Mouse (Mus musculus) neural tube, embryonic 12.5 days (tissue): ENCODE results near the gene Nid1. TPM values are rescaled to one million over a fixed set of nuclear protein-coding genes. Genes with fewer than 3 reads are reported as not detected.
"Not testable (repeated sequence)": the region's sequence is repeated elsewhere in the genome, so short reads cannot be mapped to it uniquely, and the experiment has no call there.

ENCODE experiments used
- ATAC-seq: fragments of 200-750 bp; cut with Nextera tagmentation; 2 replicates; pipeline ENCODE4 v1.8.0; 2017; ENCODE audit warnings: low read depth, mild to moderate bottlenecking, moderate TSS enrichment, moderate library complexity; ENCODE audit not compliant: low FRiP score
- H3K27ac ChIP-seq: fragments of 300-500 bp; sonication (generic); 2 replicates; pipeline ENCODE4 v1.5.1; 2016
- H3K27me3 ChIP-seq: fragments of 300-500 bp; sonication (generic); replicated peaks from 2 replicates; pipeline ENCODE4 v1.6.1; 2016; ENCODE audit warnings: mild to moderate bottlenecking
- H3K36me3 ChIP-seq: fragments of 300-500 bp; sonication (generic); 2 replicates; pipeline ENCODE4 v1.6.1; 2016; ENCODE audit warnings: mild to moderate bottlenecking
- H3K4me1 ChIP-seq: fragments of 300-500 bp; sonication (generic); 2 replicates; pipeline ENCODE4 v1.6.1; 2016
- H3K4me2 ChIP-seq: fragments of 300-500 bp; sonication (generic); replicated peaks from 2 replicates; pipeline ENCODE4 v1.6.1; 2016; ENCODE audit warnings: mild to moderate bottlenecking
- H3K4me3 ChIP-seq: fragments of 300-500 bp; sonication (generic); 2 replicates; pipeline ENCODE4 v1.5.1; 2016
- H3K9ac ChIP-seq: fragments of 300-500 bp; sonication (generic); 2 replicates; pipeline ENCODE4 v1.6.1; 2016; ENCODE audit warnings: mild to moderate bottlenecking
- H3K9me3 ChIP-seq: fragments of 300-500 bp; sonication (generic); 2 replicates; pipeline ENCODE4 v1.6.1; 2016; ENCODE audit warnings: mild to moderate bottlenecking
- WGBS: fragments of 180-500 bp; shearing (Covaris S2); methylation state at CpG from one replicate; pipeline ENCODE4 v1.1.7; 2016; 5-methylcytosine and 5-hydroxymethylcytosine counted together
- polyA plus RNA-seq: library from polyadenylated mRNA; unstranded; fragments of >200 nt; fragmentation: Nextera tagmentation; extraction: Ambion mirVana; gene quantifications from 2 replicates; pipeline ENCODE4 v1.2.1, GENCODE M21; 2016

The Nid1 gene
- polyA plus RNA-seq, 1 experiment from 2014 or later: 60.2 TPM

- ATAC-seq: not testable (repeated sequence)
- 93% methylated on average over 7 of the region's 12 CpGs for WGBS
These were observed 18.5 kb upstream of the Nid1 start for GRCm38 (mm10) chr13:13418859-13419258.

GRCm38 (mm10) chr13:13423301-13423700 is 14.1 kb upstream of the Nid1 start:
- not testable (repeated sequence) for ATAC-seq
- WGBS: 96% methylated on average over 2 of the region's 5 CpGs

More at GRCm38 (mm10) chr13:13418859-13419258, 18.5 kb upstream of the Nid1 start:
- H3K36me3 ChIP-seq, H3K4me2 ChIP-seq, H3K9ac ChIP-seq, H3K9me3 ChIP-seq, H3K27me3 ChIP-seq, H3K4me1 ChIP-seq, H3K4me3 ChIP-seq, H3K27ac ChIP-seq: not testable (repeated sequence)

GRCm38 (mm10) chr13:13436161-13436560 is 1.2 kb upstream of the Nid1 start:
- ATAC-seq, H3K9me3 ChIP-seq, H3K27me3 ChIP-seq, H3K4me2 ChIP-seq, H3K36me3 ChIP-seq, H3K4me1 ChIP-seq, H3K9ac ChIP-seq, H3K4me3 ChIP-seq, H3K27ac ChIP-seq: not testable (repeated sequence)
- 72% methylated on average over 6 of the region's 7 CpGs for WGBS

More at GRCm38 (mm10) chr13:13423301-13423700, 14.1 kb upstream of the Nid1 start:
- H3K27me3 ChIP-seq, H3K36me3 ChIP-seq, H3K27ac ChIP-seq, H3K4me3 ChIP-seq, H3K9ac ChIP-seq, H3K4me1 ChIP-seq, H3K4me2 ChIP-seq, H3K9me3 ChIP-seq: not testable (repeated sequence)

- WGBS: 5% methylated on average over 19 of the region's 28 CpGs
These were observed 982 bp downstream of the Nid1 start for GRCm38 (mm10) chr13:13438112-13438953.

GRCm38 (mm10) chr13:13445601-13446000 is 8.2 kb downstream of the Nid1 start:
- not testable (repeated sequence) for H3K36me3 ChIP-seq, ATAC-seq, H3K4me3 ChIP-seq, H3K27ac ChIP-seq, H3K4me2 ChIP-seq, H3K4me1 ChIP-seq, H3K9ac ChIP-seq, H3K9me3 ChIP-seq, H3K27me3 ChIP-seq
- 92% methylated on average over 5 of the region's 5 CpGs for WGBS

More at GRCm38 (mm10) chr13:13438112-13438953, 982 bp downstream of the Nid1 start:
- not testable (repeated sequence) for H3K9me3 ChIP-seq, H3K4me2 ChIP-seq, H3K36me3 ChIP-seq, H3K4me1 ChIP-seq, H3K4me3 ChIP-seq, H3K27ac ChIP-seq, H3K27me3 ChIP-seq, H3K9ac ChIP-seq
- peak; percentile 42 for ATAC-seq

- not testable (repeated sequence) for H3K27me3 ChIP-seq, ATAC-seq, H3K4me3 ChIP-seq, H3K4me2 ChIP-seq, H3K36me3 ChIP-seq, H3K4me1 ChIP-seq, H3K9me3 ChIP-seq, H3K9ac ChIP-seq, H3K27ac ChIP-seq
- WGBS: 63% methylated on average over 4 of the region's 4 CpGs
These were observed 9.5 kb downstream of the Nid1 start for GRCm38 (mm10) chr13:13446711-13447443.

GRCm38 (mm10) chr13:13449981-13450380 is 12.6 kb downstream of the Nid1 start:
- H3K36me3 ChIP-seq, H3K9ac ChIP-seq, H3K9me3 ChIP-seq, H3K4me2 ChIP-seq, H3K27me3 ChIP-seq, H3K4me3 ChIP-seq, H3K4me1 ChIP-seq, ATAC-seq, H3K27ac ChIP-seq: not testable (repeated sequence)
- WGBS: 74% methylated on average over 12 of the region's 12 CpGs

- H3K9me3 ChIP-seq, H3K4me1 ChIP-seq, H3K9ac ChIP-seq, H3K27ac ChIP-seq, H3K27me3 ChIP-seq, H3K4me3 ChIP-seq, ATAC-seq, H3K4me2 ChIP-seq, H3K36me3 ChIP-seq: not testable (repeated sequence)
- 27% methylated on average over 1 of the region's 1 CpGs for WGBS
These were observed 13.6 kb downstream of the Nid1 start for GRCm38 (mm10) chr13:13450931-13451330.

- not testable (repeated sequence) for ATAC-seq, H3K4me2 ChIP-seq, H3K27ac ChIP-seq, H3K27me3 ChIP-seq, H3K9ac ChIP-seq, H3K36me3 ChIP-seq, H3K4me1 ChIP-seq, H3K4me3 ChIP-seq, H3K9me3 ChIP-seq
- WGBS: 89% methylated on average over 6 of the region's 6 CpGs
These were observed 16.0 kb downstream of the Nid1 start for GRCm38 (mm10) chr13:13453332-13453731.

- H3K9me3 ChIP-seq, H3K4me3 ChIP-seq, H3K36me3 ChIP-seq, H3K4me2 ChIP-seq, H3K27me3 ChIP-seq, H3K9ac ChIP-seq, ATAC-seq, H3K4me1 ChIP-seq, H3K27ac ChIP-seq: not testable (repeated sequence)
- 89% methylated on average over 7 of the region's 7 CpGs for WGBS
These were observed 16.9 kb downstream of the Nid1 start for GRCm38 (mm10) chr13:13454249-13454648.

- H3K9me3 ChIP-seq, H3K4me2 ChIP-seq, ATAC-seq, H3K4me1 ChIP-seq, H3K4me3 ChIP-seq, H3K27me3 ChIP-seq, H3K36me3 ChIP-seq, H3K27ac ChIP-seq, H3K9ac ChIP-seq: not testable (repeated sequence)
- 50% methylated on average over 9 of the region's 9 CpGs for WGBS
These were observed 18.5 kb downstream of the Nid1 start for GRCm38 (mm10) chr13:13455632-13456492.

- Histone ChIP-seq H3K4me1 (no peaks in the 10 kb centered on the region), H3K27me3 (no peaks in the 10 kb centered on the region), H3K27ac (no peak overlapping the region), H3K4me3 (no peak overlapping the region), H3K36me3 (no peaks in the 10 kb centered on the region), H3K4me2 (no peak overlapping the region), H3K9ac (no peak overlapping the region), H3K9me3 (no peaks in the 10 kb centered on the region)
- no peak for ATAC-seq
- 78% methylated on average over 4 of the region's 4 CpGs for WGBS
These were observed 20.9 kb downstream of the Nid1 start for GRCm38 (mm10) chr13:13458138-13458737.
